Mouse (Mus musculus): ENCODE data around the gene Cilp2.

GRCm38 (mm10) chr8:69900895-69901451, 13.5 kb upstream of the Cilp2 start:
- TF ChIP-seq POLR2A (IDR thresholded peaks at IDR 0.05; ENCODE audit: insufficient read depth, low read depth, low read length) = no peak
- TF ChIP-seq EP300 (IDR thresholded peaks at IDR 0.05; ENCODE audit: insufficient read depth, low read depth, low read length) = no peak
- no peak for TF ChIP-seq CTCF (IDR thresholded peaks at IDR 0.05)
